Mouse (Mus musculus) layer of hippocampus, postnatal 36 days (tissue): ENCODE results near the gene Plpp3. TPM values are rescaled to one million over a fixed set of nuclear protein-coding genes. Genes with fewer than 3 reads are reported as not detected.

Experiments
- DNase-seq, 2 experiments: peaks; one replicate each; pipeline ENCODE4 v3.0.0; 2022
- total RNA-seq, 2 experiments: library from RNA; stranded (reverse); gene quantifications; 2 replicates each; pipeline ENCODE4 v1.2.3; 2021

Plpp3 gene
- total RNA-seq, 2 experiments from 2014 or later, result 185 to 202 TPM

DNA sequence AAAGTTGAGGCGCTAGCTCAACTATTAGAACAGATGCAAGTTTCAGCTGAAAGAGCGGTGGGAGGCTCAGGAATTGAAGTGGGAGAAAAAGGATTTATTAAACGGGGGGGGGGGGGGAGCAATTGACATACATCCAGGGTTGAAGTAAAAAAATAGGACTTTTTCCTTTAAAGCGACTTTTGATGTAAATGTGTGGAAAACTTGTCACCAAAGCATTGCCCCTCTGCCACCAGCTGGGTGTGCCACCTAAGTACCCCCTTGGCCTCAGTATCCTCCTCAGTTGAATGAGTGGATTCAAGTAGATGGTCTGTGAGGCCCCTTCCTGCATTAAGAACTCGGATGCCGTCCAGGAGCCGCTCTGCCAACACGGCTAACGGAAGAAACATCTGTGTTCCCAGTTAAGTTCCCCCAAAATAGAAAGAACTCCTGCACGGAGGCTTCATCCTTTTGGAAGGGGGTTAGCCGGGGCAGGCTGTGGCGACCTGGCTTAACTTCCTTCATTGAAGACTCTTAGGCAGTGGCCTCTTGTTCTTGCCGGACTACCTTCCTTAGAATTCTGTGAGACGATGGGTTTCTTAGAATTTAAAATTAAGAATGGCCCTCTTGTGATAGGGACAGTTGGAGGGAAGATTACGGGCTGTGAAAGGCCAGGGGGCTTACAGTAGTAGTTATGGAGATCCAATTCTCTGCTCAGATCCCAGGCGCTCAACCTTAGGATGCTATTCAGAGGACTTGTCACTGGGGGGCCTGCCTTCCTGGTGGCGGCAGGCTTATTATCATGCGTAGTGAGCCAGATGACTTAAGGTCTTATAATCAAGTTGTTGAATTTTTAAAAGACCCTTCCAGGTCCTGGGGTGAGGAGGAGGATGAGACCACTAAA is 1.7 kb downstream of the Plpp3 start:
- no peak for DNase-seq

DNA sequence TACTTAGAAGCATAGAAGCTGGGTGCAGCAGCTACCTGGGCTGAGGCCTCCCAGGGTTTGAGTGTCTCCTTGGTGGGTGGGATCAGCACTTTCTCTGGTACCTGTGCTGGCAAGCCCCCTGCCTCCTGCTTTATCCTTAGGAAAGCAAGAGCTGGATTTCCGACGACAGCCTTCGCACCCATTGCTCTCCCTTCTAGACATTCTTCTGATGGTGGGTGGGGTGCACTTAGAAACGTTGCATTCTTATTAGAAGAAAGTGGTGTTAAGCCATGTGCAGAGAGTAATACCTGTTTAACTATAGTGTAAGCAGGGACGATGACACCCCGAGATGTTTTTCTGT is 2.4 kb downstream of the Plpp3 start:
- DNase-seq, result no peak

DNA sequence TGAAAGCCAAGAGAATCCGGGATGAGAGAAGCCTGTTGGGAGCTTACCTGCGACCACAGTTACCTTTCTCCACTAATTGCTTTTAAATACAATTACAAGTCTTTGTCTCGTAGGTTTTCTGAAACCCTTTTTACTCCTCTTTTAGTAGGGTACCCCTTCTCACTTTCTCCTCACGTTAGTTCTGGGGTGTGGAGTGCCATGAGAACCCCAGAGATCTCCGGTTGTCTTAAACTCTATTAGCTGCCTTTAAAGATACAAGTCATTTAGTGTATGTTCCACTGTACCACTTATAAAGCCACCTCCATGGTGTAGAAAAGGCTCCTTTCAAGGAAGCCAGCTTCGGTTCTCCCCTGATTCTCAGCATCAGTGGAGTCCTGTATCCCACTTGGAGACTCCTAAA is 3.3 kb downstream of the Plpp3 start:
- DNase-seq, result no peak

DNA sequence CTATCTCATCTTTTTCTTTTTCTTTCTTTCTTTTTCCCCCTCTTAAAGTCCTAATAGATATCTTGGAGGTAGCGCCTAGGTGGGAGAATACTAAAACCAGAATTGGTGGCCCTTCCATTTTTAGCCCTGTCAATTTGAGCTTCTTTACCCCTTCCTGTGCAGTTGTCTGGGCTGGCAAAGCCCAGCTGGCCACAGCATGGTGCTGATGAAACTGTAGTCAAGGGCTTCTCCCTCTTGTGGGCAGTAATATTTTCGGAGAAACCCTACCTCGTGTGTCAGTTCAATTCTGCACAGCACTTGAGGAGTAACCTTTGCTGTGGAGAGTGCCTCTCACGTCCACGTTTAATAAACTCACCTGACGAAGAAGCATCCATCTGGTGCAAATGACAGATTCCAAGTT is 4.9 kb downstream of the Plpp3 start:
- no peak for DNase-seq

DNA sequence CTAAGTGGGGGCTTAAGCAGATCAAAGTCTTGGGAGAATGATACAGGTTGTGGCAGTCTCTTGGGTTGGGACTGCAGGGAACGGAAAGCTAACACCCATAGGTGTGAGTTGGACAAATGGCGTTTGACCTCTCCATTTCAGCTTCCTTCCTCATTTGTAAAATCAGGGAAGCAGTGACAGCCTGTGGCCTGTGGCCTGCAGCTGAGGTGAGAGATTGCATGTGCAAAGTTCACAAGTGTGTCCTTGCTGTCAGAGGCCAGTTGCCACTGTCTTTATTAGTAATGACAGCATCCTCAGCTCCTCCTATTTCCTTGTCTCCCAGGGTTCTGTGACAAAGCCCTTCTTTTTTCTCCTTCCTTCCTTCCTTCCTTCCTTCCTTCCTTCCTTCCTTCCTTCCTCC is 5.5 kb downstream of the Plpp3 start:
- DNase-seq, result no peak

DNA sequence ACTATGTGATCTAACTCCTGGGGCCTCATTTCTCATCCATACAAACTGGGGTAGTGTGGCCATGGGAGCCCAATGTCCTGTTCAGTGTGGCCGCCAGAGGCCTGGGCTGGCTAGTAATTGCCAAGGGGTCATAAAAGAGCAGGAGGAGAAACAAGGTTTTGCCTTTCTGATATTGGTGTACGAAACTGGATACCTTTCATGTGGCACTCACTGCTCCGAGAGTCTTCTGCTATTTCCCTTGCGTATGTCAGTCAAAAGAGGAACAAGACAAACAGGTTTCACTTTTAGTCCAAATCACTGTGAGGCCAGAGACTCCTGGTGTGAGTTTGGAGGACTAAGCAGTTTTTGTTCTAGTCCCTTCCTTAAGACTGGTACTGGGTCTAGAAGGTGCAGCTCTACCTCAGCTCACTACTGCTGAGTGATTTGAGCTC is 6.8 kb downstream of the Plpp3 start:
- DNase-seq, result no peak

DNA sequence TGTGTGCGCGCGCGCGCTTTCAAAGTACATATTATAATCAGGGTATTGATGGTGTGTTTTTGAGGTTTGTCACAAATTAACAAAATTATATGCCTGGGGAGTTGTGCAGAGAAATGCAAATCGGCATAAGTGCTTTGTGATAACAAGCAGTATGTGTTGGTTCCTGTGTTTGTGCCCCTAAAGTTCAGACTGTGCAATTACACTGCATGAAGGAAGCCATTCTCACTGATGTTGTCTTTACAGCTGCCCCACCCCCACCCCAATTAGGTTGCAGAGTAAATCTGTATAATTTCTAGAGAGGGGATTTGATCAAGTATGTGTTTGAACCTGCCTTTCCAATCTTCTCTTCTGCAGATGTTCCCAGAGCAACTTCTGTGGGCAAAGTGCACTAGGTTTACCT is 7.8 kb downstream of the Plpp3 start:
- DNase-seq, result no peak

DNA sequence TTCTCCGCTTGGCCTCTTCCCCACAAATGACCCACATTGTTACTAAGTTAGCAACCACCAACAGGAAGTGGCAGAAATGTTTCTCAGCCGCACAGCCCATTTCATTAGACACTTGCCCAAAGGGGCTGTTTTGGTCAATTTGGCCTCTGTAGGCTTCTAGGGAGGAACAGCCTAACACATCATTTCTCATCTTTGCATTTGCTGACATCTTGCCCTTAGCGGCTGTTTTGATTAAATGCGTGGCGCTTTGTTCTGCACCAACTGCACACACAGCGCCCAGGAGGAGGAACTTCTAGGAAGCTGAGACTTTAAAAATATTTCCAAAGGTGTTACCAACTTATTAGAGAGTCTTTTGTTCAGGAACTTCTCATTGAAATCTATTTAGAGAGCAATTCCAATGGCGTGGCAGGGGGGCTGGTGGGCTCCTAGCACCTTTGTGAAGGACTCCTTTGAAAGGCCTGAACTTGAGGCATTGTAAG is 12.0 kb downstream of the Plpp3 start:
- DNase-seq, result no peak

DNA sequence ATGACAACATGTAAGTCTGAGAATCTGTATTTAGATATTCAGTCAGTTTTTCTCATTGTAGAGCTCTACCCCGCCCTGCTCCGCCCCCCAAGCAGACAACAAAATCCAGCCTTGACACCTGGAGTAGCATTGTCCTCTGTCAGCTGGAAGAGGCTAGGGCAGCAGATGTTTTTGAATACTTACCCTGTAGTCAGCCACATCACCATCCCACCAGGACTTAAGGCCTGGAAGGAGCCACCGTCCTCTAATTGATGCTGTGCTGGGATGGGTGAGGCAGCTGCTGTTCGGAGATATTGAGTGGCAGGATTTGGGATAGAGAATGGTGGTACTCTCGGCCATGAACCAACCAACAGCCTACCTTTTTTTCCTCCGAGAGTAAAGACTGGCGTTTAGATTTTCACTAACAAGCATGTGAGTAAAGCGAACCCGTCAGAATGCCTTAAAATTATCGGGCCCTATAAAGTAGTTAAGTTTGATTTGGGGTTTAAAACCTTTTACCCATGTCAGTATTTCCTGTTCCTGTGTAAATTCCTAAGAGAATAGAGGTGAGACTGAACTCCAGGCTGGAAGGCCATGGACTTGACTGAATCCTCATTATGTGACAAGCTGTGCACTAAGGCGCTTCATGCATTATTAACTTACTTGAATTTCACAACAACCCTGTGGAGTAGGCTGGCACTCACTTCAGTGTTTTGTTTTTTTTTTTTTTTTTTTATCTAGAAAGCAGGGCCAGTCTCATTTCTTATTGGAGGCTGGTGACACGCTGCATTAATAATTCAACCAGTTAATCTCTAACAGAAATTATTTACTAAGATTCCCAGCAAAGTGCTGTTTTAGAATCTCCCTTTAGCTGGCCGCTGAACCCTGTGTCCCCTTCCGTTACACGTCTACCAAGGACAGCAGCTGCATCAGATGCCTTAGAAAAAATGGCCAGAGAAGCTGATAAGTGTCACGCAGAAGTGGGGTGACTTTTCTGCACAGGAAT is 13.0 kb downstream of the Plpp3 start:
- no peak for DNase-seq

DNA sequence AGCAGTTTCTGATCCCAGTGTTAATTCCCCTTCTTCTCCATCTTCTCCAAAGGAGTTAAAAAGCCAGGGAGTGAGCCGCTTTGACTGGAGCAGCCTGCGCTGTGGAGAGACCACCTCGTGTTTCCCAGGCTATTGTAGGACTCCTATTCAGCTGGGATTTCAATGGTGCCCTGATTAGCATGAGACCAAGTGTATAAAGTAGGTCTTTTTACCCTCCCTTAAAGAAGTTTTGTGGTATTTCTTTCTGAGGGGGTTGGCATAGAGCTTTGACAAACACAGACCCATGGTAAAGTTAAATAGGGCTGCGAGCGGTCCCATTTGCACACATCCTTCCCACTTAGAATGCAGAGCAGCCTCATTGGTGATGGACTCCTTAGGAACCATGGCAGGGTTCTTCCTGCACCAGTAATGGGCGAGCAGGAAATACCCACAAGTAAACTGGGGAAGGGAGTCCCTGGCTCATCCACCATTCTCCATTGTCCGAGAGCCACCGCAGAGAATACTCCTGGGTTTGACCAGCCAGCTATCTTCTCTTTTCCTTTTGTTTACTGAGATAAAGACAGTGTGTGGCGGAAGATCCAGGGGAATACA is 13.8 kb downstream of the Plpp3 start:
- no peak for DNase-seq

DNA sequence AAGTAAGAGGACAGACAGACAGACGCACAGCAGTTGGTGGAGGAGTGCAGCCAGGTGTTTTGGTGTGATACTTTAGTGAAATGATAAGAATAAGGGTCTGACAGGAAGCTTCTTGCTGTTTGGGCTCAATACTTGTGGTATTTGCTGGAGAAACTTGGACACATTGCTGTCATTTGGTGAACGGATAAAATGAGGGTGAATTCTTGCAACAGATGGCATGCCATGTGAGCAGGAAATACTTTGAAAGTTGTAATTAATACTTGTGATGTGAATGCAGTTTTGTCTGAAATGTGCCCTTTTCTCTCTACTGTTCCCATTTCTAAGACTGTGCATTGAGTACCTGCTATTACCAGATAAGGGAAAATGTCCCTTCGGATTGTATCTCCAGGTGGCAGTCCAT is 14.3 kb downstream of the Plpp3 start:
- DNase-seq, result no peak

DNA sequence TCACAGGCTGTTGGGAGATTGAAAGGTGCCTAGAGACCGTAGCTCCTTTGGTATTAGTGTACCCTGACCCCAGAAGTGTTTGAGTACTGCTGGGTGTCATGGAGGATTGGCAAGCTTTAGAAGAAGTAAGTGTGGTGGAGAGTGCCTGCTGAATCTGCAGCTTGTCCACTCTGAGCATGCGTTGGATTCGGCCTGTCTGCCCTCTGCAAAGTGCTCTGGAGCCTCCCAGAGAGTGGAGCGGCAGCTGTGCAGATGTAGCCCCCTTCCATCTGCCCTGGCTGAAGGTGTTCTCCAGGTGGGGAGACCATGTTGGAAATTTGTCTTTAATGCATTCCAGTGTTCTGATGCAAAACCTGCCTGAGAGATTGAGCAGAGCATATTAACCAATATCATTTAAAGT is 17.6 kb downstream of the Plpp3 start:
- no peak for DNase-seq

DNA sequence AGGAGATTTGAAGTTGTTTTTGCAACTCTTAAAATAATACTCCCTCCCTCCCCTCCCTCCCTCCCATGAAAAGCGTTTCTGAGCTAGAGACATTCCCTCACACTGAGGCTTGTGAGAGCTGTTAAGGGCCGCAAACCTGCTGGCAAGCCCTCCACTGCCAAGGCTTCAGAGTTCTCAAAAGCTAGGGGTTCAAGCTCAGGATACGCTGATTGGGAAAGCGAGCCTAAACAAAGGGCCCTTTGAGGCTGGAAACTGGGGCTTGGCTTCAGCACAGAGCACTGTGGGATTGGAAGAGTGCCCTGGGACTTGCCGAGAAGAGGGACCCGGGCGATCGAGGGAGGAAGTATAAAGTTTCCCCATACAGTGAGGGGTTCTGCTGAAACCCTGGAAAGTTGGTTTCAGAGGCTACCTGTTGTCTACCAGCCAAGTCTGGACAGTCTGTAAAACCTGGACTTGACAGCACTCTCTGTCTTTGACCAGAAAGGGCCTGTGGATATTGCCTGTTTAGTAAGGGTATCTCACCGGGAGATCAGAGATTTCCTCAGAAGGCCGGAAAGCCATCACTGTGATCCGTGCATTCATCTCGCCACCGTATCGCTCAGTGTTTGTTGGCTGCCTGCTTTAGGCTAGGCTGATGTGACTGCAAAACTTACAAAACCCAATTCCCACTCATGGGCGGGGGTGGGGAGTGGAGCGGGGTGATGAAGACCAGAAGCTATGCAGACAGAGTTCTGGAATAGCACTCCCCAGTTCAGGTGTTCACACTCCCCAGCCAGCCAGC is 18.3 kb downstream of the Plpp3 start:
- peak; percentile 66 to 75 for DNase-seq

DNA sequence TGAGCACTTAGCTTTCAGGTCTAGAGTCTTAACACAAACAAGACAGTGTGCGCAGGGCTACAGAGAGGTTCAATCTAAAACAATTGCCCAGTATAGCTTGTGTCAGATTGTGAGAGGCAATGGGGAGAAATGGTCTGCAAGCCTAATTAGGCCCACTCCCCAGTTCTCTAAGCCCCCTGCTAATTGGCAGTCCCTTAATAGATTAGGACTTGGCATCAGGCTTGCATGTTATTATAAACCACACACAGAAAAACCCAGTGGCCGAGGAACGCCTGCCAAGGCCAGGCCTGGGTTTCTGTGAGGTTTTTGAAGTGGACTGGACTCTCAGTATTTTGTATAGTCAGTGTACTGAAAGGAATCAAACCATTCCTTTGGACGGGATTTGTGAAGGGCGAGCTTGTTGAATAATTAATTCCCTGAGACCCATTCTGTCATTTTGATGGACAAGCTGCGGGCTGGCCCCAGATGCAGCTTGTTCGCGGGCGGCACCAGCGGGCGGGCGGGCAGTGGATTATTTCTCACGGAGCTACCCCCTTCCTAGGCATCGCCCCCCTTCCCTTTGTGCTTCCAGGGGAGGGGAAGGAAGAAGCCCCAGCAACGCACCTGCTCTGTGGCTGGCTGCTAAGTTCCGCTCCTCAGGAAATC is 24.0 kb downstream of the Plpp3 start:
- DNase-seq, result peak; percentile 63 to 71

DNA sequence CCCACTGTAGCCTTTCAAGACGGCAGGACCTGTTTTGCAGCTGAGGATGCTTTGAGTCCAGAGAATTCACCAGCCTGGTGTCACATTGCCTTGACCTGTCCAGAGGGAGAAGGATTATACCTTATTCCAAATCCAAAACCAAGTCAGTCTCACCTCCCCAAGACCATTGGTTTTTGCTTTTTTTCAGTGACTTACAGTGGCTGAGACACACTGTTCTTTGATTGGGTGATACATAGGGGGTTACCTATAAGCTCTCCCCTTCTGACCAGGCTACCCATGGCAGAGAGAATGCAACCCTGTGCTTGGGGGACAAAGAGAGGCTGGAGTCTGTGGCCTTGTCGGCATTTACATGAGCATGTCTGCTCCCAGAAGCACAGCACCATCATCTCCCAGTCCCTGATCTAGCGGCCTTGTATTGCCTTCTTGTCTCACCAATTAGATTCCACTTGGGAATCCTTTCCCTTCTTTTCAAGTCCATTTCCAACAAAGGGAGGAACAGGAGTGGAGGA is 24.6 kb downstream of the Plpp3 start:
- no peak for DNase-seq

DNA sequence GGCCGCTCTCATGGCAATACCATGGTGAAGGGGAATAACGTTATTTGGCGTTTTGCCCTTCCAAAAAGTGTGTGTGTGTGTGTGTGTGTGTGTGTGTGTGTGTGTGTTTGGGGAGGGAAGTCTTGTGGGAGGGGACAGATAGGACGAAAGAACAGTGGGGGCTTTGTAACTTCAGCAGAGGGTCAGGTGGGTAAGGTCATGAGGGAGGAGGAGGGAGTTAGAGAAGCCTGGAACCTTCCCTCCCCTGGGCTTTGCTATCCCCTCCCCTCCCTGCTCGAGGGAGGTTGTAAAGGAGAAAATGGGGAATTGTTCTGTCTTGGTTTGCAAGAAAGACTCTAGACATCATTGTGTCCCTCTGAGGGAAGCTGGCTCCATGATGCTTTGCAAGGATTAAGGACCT is 25.1 kb downstream of the Plpp3 start:
- DNase-seq, result no peak

DNA sequence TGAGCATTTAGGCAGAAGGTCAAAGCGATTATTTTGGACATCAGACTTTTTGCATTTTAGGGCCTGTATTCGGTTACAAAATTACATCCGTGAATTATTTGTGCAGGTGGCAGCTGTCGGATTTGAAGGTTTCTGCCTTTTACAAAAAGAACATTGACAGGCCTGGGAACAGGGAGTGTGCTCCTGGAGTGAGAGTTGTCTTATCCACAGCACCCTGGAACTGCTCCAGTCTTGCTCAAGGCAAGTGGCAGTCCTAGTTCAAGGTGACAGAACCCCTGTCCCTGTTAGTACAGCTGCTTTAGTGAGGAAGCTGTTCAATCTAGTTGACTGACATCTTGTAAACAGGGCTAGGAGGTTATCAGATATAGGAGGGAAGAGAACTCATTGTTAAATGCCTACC is 27.3 kb downstream of the Plpp3 start:
- DNase-seq, result no peak

DNA sequence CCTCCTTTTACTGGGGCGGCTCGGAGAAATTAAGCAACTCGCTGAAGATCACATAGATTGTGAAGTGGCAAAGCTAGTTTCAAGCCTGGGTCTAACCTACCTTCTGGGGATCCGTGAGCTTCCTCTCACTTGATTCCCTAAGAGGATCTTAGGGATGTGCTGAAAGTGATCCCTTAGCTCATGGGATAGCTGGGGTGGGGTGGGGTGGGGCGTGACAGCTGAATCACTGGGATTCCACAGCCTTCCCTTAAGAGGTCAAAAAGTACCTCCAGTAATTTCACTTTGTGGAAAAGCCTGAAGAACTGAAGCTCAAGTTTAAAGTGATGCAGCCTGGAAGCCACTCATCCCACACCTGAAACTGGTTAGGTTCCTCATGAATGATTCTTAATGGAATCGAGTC is 27.8 kb downstream of the Plpp3 start:
- no peak for DNase-seq

DNA sequence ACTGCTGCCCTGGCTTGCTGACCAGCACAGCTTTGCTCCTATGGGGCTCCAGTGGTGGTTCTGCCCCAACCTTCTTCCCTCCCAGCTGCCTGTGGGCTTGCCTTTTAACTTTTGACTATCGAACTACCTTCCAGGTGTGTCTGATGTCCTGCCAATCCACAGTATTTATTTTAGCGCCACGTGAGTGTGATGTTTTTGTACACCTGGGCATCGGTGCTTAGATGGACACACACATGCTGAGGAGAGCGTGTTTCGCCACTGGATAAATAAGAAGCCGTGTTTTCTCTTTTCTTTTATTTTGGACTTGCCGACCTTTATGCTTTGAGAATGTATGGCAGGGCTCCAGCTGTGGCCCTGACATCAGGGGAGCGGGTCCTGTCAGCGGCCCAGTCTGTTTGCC is 29.5 kb downstream of the Plpp3 start:
- DNase-seq, result no peak

DNA sequence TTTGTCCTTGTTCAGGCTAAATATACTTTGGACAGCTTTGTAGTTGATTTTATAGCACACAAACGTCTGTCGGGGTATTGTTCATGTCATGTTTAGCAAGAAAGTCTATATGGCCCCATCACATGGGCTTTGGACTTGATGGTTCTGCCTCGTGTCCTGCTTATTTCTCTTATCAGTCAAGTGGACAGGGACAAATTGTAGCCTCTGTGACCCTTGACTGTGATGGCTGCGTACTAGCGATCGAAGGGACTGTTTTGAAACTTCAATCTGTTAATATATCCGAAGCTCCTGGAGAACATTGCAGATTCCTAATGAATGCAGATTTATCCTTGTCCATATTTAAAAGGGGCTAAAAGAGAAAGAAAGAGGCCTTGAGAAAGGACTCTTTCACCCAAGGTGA is 30.7 kb downstream of the Plpp3 start:
- DNase-seq, result no peak

DNA sequence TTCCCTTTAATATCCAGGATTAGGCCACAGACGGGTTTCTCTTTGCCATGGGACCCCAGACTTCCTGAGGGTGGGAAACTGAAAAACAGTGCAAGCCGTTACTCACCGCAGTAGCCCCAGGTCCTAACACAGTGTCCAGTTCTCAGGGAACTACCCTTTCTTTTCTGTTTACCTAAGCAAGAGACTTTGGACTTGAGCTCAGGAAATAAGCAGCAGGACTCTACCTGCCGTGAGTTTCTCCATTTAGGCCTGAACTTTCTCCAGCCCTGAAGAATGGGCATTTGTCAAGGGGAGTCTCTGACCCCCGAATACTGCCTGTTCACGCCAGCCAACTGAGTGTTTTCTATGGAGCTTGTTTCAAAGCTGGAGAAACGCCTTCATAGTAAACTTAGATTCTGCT is 31.7 kb downstream of the Plpp3 start:
- no peak for DNase-seq

DNA sequence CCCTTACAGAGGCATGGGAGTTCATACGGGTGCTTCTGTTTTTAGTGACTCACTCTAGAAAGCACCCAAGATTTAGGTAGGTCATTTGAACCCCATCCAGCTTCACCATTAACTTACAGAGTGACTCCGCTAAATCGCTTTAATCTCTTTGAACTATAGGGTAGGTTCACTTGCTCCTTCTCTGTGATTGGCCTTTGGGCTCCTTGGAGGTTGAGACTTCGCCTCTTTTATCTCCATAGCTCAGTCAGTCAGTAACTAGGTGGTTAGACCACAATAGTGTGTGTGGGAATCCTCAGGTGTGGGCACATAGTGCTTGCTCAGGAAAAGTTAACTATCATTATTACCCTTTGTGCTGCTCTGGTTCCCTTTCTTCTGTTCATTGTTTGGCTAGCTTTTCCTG is 33.7 kb downstream of the Plpp3 start:
- DNase-seq, result no peak
